Mouse (Mus musculus): Measurements from ENCODE around the gene Olfr466. TPM values are rescaled to one million over a fixed set of nuclear protein-coding genes. Genes with fewer than 3 reads are reported as not detected.

Gene Olfr466
- not detected for polyA plus RNA-seq (2015; fragmentation: Illumina TruSeq; extraction: RNeasy Lipid Tissue Mini Kit (QIAGEN cat#74804); ENCODE audit: insufficient read depth, low replicate concordance)

GRCm38 (mm10) chr13:65149940-65150339 is at the start of gene Olfr466:
Gene Olfr466, plus strand, starts transcription at chr13:65150240.

GRCm38 (mm10) chr13:65112459-65113110 is 37.5 kb upstream of the Olfr466 start, which contains the start of gene Mfsd14b:
Gene Mfsd14b, minus strand, starts transcription at chr13:65112975.

GRCm38 (mm10) chr13:65137789-65138188 is 12.3 kb upstream of the Olfr466 start, which contains the start of gene Olfr465-ps1:
Gene Olfr465-ps1, plus strand, starts transcription at chr13:65138089.

Other genes starting within 250 kb of the Olfr466 start
- gene Cntnap3, start 246.3 kb upstream of the Olfr466 start, polyA plus RNA-seq (2015; fragmentation: Illumina TruSeq; extraction: RNeasy Lipid Tissue Mini Kit (QIAGEN cat#74804); ENCODE audit: insufficient read depth, low replicate concordance): not detected
- not detected for gene Spata31, start 232.8 kb upstream of the Olfr466 start, polyA plus RNA-seq (2015; fragmentation: Illumina TruSeq; extraction: RNeasy Lipid Tissue Mini Kit (QIAGEN cat#74804); ENCODE audit: insufficient read depth, low replicate concordance)
- gene Spata31d1c, start 117.2 kb upstream of the Olfr466 start, polyA plus RNA-seq (2015; fragmentation: Illumina TruSeq; extraction: RNeasy Lipid Tissue Mini Kit (QIAGEN cat#74804); ENCODE audit: insufficient read depth, low replicate concordance): not detected
- not detected for gene Prss47, start 97.5 kb upstream of the Olfr466 start, polyA plus RNA-seq (2015; fragmentation: Illumina TruSeq; extraction: RNeasy Lipid Tissue Mini Kit (QIAGEN cat#74804); ENCODE audit: insufficient read depth, low replicate concordance)
- 59.8 TPM for gene Mfsd14b, start 37.3 kb upstream of the Olfr466 start, polyA plus RNA-seq (2015; fragmentation: Illumina TruSeq; extraction: RNeasy Lipid Tissue Mini Kit (QIAGEN cat#74804); ENCODE audit: insufficient read depth, low replicate concordance)
- gene Olfr465-ps1, start 12.2 kb upstream of the Olfr466 start, polyA plus RNA-seq (2015; fragmentation: Illumina TruSeq; extraction: RNeasy Lipid Tissue Mini Kit (QIAGEN cat#74804); ENCODE audit: insufficient read depth, low replicate concordance): not detected
- not detected for gene Nlrp4f, start 55.7 kb downstream of the Olfr466 start, polyA plus RNA-seq (2015; fragmentation: Illumina TruSeq; extraction: RNeasy Lipid Tissue Mini Kit (QIAGEN cat#74804); ENCODE audit: insufficient read depth, low replicate concordance)
- gene Gm10775, start 109.3 kb downstream of the Olfr466 start, polyA plus RNA-seq (2015; fragmentation: Illumina TruSeq; extraction: RNeasy Lipid Tissue Mini Kit (QIAGEN cat#74804); ENCODE audit: insufficient read depth, low replicate concordance): not detected
- 53.0 TPM for gene Zfp369, start 128.6 kb downstream of the Olfr466 start, polyA plus RNA-seq (2015; fragmentation: Illumina TruSeq; extraction: RNeasy Lipid Tissue Mini Kit (QIAGEN cat#74804); ENCODE audit: insufficient read depth, low replicate concordance)

All from spleen, adult 10 weeks (tissue).